Mouse (Mus musculus) testis, adult 2 months (tissue): ENCODE data around the gene Gabra5. TPM values are rescaled to one million over a fixed set of nuclear protein-coding genes. Genes with fewer than 3 reads are reported as not detected.

Experiments
- H3K27ac ChIP-seq: fragments of 200-500 bp; 2 replicates; pipeline ENCODE4 v1.5.1; 2012; ENCODE audit warnings: low read depth, low read length; ENCODE audit not compliant: control insufficient read depth, insufficient read depth
- H3K27me3 ChIP-seq: fragments of 200-500 bp; 2 replicates; pipeline ENCODE4 v1.6.1; 2012; ENCODE audit warnings: mild to moderate bottlenecking, low read length, moderate library complexity; ENCODE audit not compliant: control insufficient read depth, insufficient read depth
- H3K36me3 ChIP-seq: fragments of 200-500 bp; 2 replicates; pipeline ENCODE4 v1.6.1; 2012; ENCODE audit warnings: mild to moderate bottlenecking, low read length; ENCODE audit not compliant: control insufficient read depth, insufficient read depth
- H3K4me1 ChIP-seq: fragments of 200-500 bp; 2 replicates; pipeline ENCODE4 v1.6.1; 2012; ENCODE audit warnings: low read length; ENCODE audit not compliant: control insufficient read depth, insufficient read depth
- H3K4me3 ChIP-seq: fragments of 200-500 bp; 2 replicates; pipeline ENCODE4 v1.5.1; 2012; ENCODE audit warnings: low read depth, mild to moderate bottlenecking, low read length, moderate library complexity, mixed read lengths; ENCODE audit not compliant: control insufficient read depth
- CTCF ChIP-seq: fragments of 200-500 bp; IDR thresholded peaks from 2 replicates; pipeline ENCODE4 v1.5.1; 2012; ENCODE audit warnings: low read depth, mild to moderate bottlenecking, inconsistent platforms, low read length, moderate library complexity; ENCODE audit not compliant: control insufficient read depth, insufficient read depth, insufficient replicate concordance
- POLR2A ChIP-seq: fragments of 200-500 bp; IDR thresholded peaks from 2 replicates; pipeline ENCODE4 v1.6.1; 2012; ENCODE audit warnings: low read depth, mild to moderate bottlenecking, inconsistent platforms, low read length, moderate library complexity; ENCODE audit not compliant: control insufficient read depth
- polyA plus RNA-seq: library from polyadenylated mRNA; depleted of rRNA; stranded (reverse); fragments of >200 nt; gene quantifications from 2 replicates; pipeline ENCODE4 v1.2.3, GENCODE M21; 2012; rRNA removed

The Gabra5 gene
- polyA plus RNA-seq = 0.60 and 0.78 TPM in 2 replicates

DNA sequence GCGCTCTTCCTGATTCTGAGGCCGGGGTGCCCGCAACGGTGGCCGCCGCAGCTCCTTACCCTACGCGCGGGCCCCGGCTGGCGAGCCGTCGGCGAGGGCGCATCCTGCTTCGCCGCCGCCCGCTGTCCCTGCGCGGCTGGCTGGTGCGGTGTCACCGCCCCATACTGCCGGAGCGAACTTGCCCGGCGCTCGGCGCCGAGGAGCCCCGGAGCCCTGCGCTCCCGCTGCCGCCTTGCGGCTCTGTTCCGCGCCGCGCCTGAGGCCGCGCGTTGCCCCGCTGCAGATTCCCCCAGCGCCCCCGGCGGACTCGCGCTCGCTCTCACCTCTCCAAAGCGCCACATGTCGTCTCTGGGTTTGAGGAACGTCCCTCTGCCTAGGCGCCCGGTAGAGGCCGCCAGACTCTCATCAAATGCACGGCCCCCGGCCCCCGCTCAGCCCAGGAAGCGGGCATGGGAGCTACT lies at the start of gene Gabra5:
Gene Gabra5, minus strand, starts transcription at position 379 of the 461 bp plus-strand sequence.
- Histone ChIP-seq H3K27ac (no peak within 1 kb of the TSS), H3K27me3 (no peaks in the 10 kb centered on the region), H3K4me1 (peaks cover 14% of the 10 kb centered on the region), H3K36me3 (no peaks in the 10 kb centered on the region), H3K4me3 (peak within 1 kb of the TSS; percentile 84)
- TF ChIP-seq CTCF = no peak
- TF ChIP-seq POLR2A = no peak

DNA sequence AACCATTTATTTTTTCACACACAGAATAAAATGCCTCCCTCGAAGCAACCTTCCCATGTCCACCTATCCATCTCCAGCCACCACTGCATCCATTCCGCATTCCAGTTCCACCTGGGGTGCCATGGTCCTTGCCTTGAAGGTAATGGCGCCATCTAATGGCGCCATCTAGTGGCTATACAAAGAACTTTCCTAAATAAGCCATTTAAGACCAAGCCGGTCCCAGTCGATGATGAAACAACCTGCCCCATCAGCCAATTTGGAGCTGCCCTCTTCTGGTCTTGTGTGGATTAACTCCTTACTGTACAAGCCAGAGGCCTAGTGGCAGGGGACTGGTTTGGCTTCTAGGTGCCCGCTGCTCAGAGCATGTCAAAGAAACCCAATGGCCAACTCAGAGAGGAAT lies 28.7 kb upstream of the Gabra5 start:
- H3K4me1 ChIP-seq = no peaks in the 10 kb centered on the region
- no peak overlapping the region for H3K4me3 ChIP-seq
- no peaks in the 10 kb centered on the region for H3K27me3 ChIP-seq
- TF ChIP-seq CTCF (peak; percentile 72), POLR2A (no peak)
- no peaks in the 10 kb centered on the region for H3K36me3 ChIP-seq
- no peak overlapping the region for H3K27ac ChIP-seq

DNA sequence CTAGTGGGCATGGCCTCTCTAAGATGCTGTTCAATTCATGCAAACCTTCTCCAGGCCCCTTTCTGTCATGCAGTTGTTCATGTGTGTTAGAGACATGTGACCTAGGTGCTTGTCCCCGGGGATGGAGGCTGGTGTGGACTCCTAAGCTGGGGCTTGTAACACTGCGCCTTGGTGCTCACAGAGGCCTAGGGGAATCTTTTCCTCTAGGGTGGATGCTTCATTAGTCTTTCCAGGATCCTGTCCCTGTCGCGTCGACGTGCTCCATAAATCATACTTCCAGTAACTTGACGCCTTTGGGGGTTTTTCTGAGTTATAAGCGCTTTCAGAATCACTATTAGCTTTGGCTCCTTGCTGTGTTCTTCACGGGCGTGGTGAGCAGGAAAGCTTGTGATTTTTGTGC lies 22.8 kb upstream of the Gabra5 start:
- TF ChIP-seq CTCF (no peak), POLR2A (no peak)
- Histone ChIP-seq H3K27me3 (no peaks in the 10 kb centered on the region), H3K36me3 (no peaks in the 10 kb centered on the region), H3K4me1 (no peaks in the 10 kb centered on the region), H3K27ac (no peak overlapping the region), H3K4me3 (no peak overlapping the region)

DNA sequence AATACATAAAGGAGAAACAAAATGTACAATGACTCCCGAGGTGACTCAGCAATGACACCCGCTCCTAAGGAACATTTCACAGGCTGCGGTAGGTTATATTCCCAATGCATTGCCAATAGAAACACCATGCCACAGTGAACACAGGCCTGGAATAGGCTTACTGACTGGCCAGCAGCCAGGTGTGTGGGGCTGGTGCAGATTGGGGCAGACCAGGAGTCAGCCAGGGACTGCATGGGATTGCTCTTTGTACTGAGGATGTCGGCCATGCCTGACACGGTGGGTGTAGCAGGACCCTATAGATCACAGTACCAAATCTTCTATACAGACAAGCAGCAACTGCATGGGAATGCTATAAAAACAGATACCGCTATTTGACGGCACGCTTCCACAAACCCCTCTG lies 20.1 kb upstream of the Gabra5 start:
- H3K4me3 ChIP-seq = no peak overlapping the region
- TF ChIP-seq CTCF (no peak), POLR2A (no peak)
- H3K4me1 ChIP-seq = no peaks in the 10 kb centered on the region
- H3K27me3 ChIP-seq = no peaks in the 10 kb centered on the region
- no peak overlapping the region for H3K27ac ChIP-seq
- no peaks in the 10 kb centered on the region for H3K36me3 ChIP-seq

DNA sequence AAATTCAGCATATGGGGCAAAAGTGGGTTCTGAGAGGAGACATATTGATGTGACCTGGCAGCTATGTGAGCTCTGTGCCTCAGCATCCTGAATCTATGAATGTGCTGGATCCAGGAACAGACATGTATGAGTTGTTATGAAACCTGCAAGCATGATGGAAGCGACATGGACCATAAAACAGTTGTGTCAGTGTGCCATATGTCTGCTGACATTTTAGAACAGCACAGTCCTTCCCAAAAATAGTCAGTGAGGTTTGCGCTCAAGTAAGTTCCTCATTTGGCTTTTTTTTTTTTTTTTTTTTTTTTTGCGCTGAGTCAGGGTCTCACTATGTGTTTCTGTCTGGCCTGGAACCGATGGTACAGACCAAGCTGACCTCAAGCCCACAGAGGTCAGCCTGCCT lies 19.6 kb upstream of the Gabra5 start:
- no peaks in the 10 kb centered on the region for H3K27me3 ChIP-seq
- no peak overlapping the region for H3K4me3 ChIP-seq
- H3K4me1 ChIP-seq = no peaks in the 10 kb centered on the region
- TF ChIP-seq CTCF (no peak), POLR2A (no peak)
- no peaks in the 10 kb centered on the region for H3K36me3 ChIP-seq
- no peak overlapping the region for H3K27ac ChIP-seq

DNA sequence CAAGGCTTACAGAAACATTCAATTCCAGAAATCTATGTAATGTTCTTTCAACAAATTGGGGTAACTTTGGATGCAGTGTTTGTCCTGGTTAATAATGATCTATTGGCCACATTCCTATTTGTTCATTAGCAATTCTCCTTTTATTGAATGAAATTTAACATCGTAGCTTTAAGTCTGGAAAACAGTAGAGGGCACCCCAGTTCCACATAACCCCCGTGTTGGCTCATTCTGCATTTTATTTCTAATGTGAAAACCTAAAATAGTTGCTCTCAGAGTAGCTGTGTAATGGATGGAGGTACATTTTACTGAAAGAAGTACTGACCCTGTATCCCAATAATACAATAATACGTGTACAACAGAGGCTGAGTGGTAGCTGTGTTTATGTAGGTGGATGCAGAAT lies 3.1 kb upstream of the Gabra5 start:
- Histone ChIP-seq H3K27me3 (no peaks in the 10 kb centered on the region), H3K4me3 (no peak overlapping the region), H3K4me1 (peaks cover 14% of the 10 kb centered on the region), H3K27ac (no peak overlapping the region), H3K36me3 (no peaks in the 10 kb centered on the region)
- no peak for TF ChIP-seq CTCF
- no peak for TF ChIP-seq POLR2A

DNA sequence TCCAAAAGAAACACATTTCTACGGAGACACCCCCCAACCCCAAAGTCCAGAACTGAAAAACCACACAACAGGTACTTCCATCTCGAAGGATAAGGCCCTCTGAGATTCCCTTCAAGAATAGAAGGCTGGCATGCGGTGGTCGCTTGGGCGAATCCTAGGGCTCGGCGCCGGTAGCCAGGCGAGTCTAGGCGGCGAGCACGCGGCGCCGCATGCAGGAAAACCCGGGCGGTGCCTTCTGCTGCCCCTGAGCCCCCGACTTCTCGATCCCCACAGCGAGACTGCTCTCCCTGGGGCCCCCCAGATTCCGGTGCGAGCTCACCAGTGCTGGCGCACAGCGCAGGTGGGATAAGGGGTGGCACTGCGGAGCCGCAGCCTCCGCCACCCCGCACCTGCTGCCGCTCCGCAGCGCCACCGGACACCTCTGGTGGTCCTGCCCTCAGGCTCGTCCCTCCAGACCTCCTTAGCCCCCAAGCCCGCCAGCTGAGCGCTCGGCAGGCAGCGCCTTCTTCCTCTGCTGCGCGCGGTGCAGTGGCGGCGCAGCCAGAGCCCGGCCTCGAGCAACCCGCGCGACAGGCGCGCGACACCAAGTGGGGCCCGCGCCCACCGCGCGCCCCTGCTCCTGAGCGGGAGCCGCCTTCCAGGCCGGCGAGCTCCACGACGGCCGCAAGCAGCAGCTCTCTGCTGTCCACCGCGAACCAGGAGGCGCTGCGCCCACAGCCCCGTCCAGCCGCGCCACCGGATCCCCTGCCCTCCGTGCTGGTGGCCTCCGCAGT lies 813 bp downstream of the Gabra5 start:
- Histone ChIP-seq H3K27me3 (no peaks in the 10 kb centered on the region), H3K4me1 (peaks cover 14% of the 10 kb centered on the region), H3K4me3 (peak overlapping the region; percentile 84), H3K36me3 (no peaks in the 10 kb centered on the region), H3K27ac (no peak overlapping the region)
- TF ChIP-seq CTCF (no peak), POLR2A (no peak)
